Mouse (Mus musculus) midbrain, embryonic 10.5 days (tissue): Measurements from ENCODE around the gene Sfrp5. TPM values are rescaled to one million over a fixed set of nuclear protein-coding genes. Genes with fewer than 3 reads are reported as not detected.

Experiments
- DNase-seq: peaks from one replicate; pipeline ENCODE4 v3.0.0-alpha.2; 2017; ENCODE audit warnings: low spot score
- H3K27ac ChIP-seq: fragments of 300-500 bp; sonication (generic); replicated peaks from 2 replicates; pipeline ENCODE4 v1.5.1; 2016; ENCODE audit warnings: mild to moderate bottlenecking
- H3K27me3 ChIP-seq: fragments of 300-500 bp; sonication (generic); 2 replicates; pipeline ENCODE4 v1.6.1; 2016; ENCODE audit warnings: low read depth, mild to moderate bottlenecking; ENCODE audit not compliant: poor library complexity, severe bottlenecking
- H3K36me3 ChIP-seq: fragments of 300-500 bp; sonication (generic); 2 replicates; pipeline ENCODE4 v1.6.1; 2016; ENCODE audit warnings: mild to moderate bottlenecking, moderate library complexity
- H3K4me1 ChIP-seq: fragments of 300-500 bp; sonication (generic); 2 replicates; pipeline ENCODE4 v1.6.1; 2016
- H3K4me3 ChIP-seq: fragments of 300-500 bp; sonication (generic); 2 replicates; pipeline ENCODE4 v1.5.1; 2016; ENCODE audit warnings: mild to moderate bottlenecking, moderate library complexity
- H3K9me3 ChIP-seq: fragments of 300-500 bp; sonication (generic); replicated peaks from 2 replicates; pipeline ENCODE4 v1.6.1; 2016; ENCODE audit warnings: mild to moderate bottlenecking
- WGBS: fragments of 180-500 bp; shearing (Covaris S2); methylation state at CpG from one replicate; pipeline ENCODE4 v1.1.7; 2016; 5-methylcytosine and 5-hydroxymethylcytosine counted together
- polyA plus RNA-seq: library from polyadenylated mRNA; unstranded; fragments of >200 nt; fragmentation: Nextera tagmentation; extraction: Ambion mirVana; gene quantifications from 2 replicates; pipeline ENCODE4 v1.2.1, GENCODE M21; 2016

Sfrp5 gene
- 0.06 TPM in 2 replicates for polyA plus RNA-seq

DNA sequence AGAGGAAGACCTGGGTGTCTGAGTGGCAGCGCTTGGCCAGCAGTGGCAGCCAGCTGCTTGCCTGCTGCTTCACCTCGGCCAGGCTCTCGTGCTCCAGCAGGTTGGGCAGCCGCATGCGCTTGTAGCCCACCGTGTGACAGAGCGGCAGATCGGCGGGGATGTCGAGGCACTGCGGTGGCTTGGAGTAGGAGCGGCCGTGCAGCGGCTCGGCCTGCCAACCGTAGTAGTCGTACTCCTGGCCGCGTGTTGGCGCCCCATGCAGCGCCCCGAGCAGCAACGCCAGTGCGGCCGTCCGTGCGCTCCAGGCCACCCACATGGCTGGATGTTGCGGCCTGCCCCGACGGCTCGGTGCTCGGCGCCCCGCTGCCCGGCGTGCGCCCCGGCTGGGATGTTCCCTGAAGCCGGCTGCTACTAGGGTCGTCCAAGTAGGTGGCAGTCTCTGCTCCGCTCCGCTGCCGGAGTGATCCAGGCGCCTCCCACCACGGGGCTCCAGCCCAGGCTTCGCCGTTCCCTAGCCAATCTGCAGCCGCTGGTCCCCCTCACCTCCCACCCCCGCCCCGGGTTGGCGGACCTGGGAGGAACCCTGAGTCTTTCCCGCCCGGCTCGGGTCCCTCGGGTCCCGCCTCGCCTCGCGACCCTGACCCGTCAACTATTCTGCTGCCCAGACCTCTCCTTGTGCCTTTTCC lies at the start of gene Sfrp5:
TSS of gene Sfrp5 (minus strand) at position 557 of the 686 bp plus-strand sequence.
- peaks cover 69% of the 10 kb centered on the region for H3K27me3 ChIP-seq

DNA sequence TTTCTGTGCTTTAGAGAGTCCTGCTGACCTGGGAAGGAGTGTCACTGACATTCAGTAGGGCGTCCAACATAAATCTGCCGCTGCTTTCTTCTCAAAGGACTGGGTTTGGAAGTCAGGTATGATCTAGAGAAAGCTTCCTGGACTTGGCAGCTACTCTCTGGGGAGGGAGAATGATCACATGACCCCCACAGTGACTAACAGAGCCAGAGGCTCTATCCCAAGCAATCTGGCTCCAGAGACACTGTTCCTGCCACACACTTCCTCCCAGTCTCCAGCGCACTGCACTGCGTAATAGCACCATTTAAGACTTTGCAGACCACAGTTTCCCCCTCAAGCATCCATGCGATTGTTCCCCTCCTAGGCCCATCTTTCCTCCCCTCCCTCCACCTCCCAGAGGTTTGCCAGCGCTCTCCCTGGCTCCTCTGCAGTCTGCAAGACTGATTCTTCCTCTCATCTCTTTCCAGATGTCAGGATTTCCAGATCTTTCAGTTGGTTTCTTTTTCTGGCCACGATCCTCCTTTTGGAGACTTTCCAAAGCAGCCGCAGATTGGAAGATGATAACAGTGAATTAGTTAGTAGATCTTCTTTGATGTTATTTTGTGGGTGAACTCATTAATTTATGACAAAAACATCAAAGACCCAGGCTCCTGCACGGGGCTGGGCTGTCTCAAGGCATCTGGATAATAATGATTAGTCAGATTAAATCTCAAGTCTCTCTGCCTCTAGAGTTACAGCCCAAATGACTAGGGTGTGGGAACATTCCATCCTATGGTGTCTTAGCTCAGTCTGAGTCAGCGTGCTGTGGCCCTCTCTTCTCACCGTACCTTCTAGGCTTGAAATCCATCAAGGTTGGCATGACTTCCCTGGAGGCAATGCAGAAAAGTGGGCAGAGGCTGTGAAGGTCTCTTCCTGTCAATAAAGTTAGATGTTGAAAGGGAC lies 48.2 kb upstream of the Sfrp5 start:
- Histone ChIP-seq H3K27me3 (peaks cover 24% of the 10 kb centered on the region), H3K4me1 (peaks cover 5% of the 10 kb centered on the region), H3K27ac (no peak overlapping the region), H3K36me3 (no peaks in the 10 kb centered on the region), H3K4me3 (no peak overlapping the region), H3K9me3 (no peaks in the 10 kb centered on the region)
- no peak for DNase-seq
- WGBS = 78% methylated on average over 11 of the region's 11 CpGs

More for the DNA sequence above, at the start of gene Sfrp5:
- no peaks in the 10 kb centered on the region for H3K9me3 ChIP-seq
- no peak within 1 kb of the TSS for H3K27ac ChIP-seq
- H3K4me1 ChIP-seq = peaks cover 12% of the 10 kb centered on the region
- peak within 1 kb of the TSS; percentile 43 for H3K4me3 ChIP-seq
- WGBS = 1% methylated on average over 60 of the region's 60 CpGs
- H3K36me3 ChIP-seq = no peaks in the 10 kb centered on the region
- DNase-seq = peak; percentile 41

DNA sequence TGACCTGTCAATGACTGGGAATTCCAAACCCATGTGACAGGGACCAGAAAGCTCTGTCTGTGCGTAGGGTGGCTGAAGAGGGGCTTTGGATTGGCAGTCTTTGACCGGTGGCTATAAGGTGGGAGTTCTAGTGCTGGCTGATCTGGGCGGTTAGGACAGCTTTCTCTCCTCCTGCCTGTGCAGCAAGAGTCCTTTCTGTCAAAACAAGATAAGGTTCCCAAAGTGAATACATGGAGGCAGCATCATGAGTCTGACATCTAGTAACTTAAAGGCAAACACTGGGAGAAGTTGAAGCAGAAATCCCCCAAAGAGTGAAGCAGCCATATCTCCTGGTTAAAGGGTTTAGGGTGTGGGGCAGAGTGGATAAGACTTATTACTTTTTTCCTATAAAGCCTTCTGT lies 45.5 kb upstream of the Sfrp5 start, which contains the start of gene Golga7b:
TSS of gene Golga7b (plus strand) at position 56 of the 400 bp plus-strand sequence.
- WGBS = 82% methylated on average over 3 of the region's 3 CpGs
- Histone ChIP-seq H3K9me3 (no peaks in the 10 kb centered on the region), H3K27ac (no peak within 1 kb of the TSS), H3K27me3 (no peaks in the 10 kb centered on the region), H3K36me3 (no peaks in the 10 kb centered on the region), H3K4me3 (no peak within 1 kb of the TSS), H3K4me1 (0 out of 2 replicates have a peak, but pooled peaks cover 3% of the 10 kb centered on the region)
- DNase-seq = no peak

DNA sequence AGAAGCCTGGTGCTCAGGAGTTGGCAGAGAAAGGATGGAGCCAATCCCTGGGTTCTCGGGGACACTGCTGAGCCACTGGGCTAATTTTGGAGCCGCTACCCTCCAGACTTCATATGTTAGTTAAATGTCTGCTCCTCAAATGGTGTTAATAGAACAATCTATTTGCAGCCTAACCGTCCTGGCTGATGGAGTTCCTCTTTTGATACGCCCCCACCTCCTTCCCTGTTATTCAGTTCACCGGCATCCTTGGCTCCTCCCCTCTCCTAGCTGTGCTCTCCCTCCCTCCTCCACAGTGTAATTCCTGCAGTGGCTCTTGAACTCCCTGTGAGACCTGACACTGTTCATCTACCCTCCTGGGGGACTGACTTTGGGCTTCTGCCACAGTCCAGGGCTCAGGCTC lies 44.6 kb upstream of the Sfrp5 start:
- DNase-seq = no peak
- Histone ChIP-seq H3K36me3 (no peaks in the 10 kb centered on the region), H3K27me3 (no peaks in the 10 kb centered on the region), H3K27ac (no peak overlapping the region), H3K9me3 (no peaks in the 10 kb centered on the region), H3K4me1 (peaks cover 7% of the 10 kb centered on the region; the same call in 1 of the 2 replicates), H3K4me3 (no peak overlapping the region)
- WGBS = 47% methylated on average over 5 of the region's 5 CpGs

DNA sequence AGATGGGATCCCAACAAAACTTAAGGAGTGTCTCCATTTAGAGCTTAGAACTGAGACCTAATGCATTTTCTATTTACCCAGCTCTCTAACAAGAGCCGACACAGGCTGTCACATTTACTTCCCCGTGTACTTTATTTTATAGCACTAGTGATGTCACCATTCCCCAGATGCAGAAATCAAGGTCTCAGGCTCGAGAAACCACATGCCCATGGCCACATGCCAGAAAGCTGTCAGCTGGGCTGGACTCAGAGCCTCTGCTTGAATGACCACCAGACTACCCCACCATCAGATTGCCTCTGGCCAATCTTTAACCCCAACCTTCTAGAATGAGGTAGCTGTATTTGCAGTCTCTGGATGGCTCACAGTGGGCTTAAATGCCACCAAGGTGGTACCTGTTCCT lies 41.3 kb upstream of the Sfrp5 start:
- WGBS = 88% methylated on average over 3 of the region's 3 CpGs
- Histone ChIP-seq H3K27ac (no peak overlapping the region), H3K36me3 (no peaks in the 10 kb centered on the region), H3K9me3 (no peaks in the 10 kb centered on the region), H3K4me1 (peaks cover 7% of the 10 kb centered on the region; the same call in 1 of the 2 replicates), H3K27me3 (no peaks in the 10 kb centered on the region), H3K4me3 (no peak overlapping the region)
- no peak for DNase-seq

DNA sequence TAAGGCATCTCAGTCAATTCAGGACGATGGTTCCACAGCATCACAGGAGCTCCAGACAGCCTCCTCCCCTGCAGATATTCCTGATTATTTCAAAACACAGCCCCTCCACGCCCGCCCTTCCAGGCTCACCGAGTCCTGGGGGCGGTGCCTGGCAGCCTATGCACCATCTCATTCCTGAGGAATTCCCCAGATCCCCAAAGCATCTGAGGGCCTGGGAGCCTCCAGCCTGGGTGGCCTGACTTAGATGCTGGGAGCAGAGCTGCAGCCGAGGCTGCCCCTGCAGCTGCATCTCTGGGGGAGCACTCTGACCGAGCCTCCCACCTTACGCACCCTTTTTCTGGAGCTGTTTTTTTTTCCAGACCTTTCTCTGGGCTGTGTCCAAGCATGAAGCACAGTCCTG lies 38.8 kb upstream of the Sfrp5 start:
- Histone ChIP-seq H3K4me1 (peaks cover 10% of the 10 kb centered on the region), H3K36me3 (no peaks in the 10 kb centered on the region), H3K9me3 (no peaks in the 10 kb centered on the region), H3K4me3 (no peak overlapping the region), H3K27me3 (no peaks in the 10 kb centered on the region), H3K27ac (no peak overlapping the region)
- no peak for DNase-seq
- WGBS = 57% methylated on average over 8 of the region's 8 CpGs

DNA sequence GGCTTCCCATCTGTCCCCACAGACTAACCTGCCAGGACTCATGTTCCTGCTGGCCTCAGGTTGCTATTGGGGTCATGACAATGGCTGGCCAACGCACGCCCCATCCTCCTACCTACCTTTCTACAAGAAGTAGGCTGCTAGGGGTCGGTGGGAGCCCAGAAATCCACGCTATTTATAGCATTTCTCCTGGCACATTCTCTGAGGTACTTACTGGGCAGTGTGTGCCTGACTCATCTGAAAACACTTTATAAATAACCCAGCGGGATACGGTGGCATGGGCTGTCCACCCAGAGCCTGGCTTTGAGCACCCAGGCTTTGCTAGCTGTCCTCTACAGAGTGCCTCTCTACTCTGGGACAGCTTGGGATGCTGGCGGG lies 36.3 kb upstream of the Sfrp5 start:
- H3K9me3 ChIP-seq = no peaks in the 10 kb centered on the region
- no peaks in the 10 kb centered on the region for H3K27me3 ChIP-seq
- DNase-seq = no peak
- no peak overlapping the region for H3K27ac ChIP-seq
- H3K36me3 ChIP-seq = no peaks in the 10 kb centered on the region
- H3K4me3 ChIP-seq = no peak overlapping the region
- H3K4me1 ChIP-seq = peaks cover 10% of the 10 kb centered on the region
- 75% methylated on average over 7 of the region's 7 CpGs for WGBS

DNA sequence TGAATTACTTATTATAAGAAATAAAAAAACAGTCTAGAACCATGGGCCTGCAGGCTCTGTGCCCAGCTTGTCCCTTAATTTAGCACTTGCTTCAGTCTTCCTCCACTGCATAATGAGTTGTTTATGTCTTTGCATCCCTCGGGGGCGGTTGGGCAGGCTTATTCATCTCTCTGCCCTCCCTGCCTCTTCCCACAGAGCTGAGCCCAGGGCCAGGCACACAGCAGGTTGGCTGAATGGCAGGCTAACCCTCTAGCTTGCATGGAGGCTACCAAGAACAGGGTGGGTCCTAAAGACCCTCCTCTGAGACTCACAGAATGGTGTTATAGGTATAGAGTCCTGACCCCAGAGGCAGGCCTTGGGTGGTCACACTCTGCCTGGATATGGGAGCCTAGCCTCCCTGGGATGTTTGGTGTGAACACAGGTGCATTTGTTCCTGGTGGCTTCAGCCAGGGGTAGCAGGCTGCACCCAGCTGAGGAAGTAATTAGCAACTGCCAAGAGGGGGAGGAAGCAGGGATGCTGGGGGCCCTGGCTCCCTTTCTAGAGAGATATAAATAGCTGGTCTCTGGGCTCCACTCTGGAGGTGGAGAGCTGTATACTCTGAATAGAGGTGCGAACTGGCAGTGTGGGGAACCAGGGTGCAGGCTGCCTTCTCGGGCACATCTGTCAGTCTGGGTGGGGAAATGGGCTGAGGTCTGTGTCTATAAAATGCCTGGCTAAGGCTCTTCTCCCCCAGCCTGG lies 35.7 kb upstream of the Sfrp5 start:
- WGBS = 33% methylated on average over 4 of the region's 4 CpGs
- H3K4me1 ChIP-seq = peaks cover 10% of the 10 kb centered on the region
- no peaks in the 10 kb centered on the region for H3K36me3 ChIP-seq
- no peaks in the 10 kb centered on the region for H3K27me3 ChIP-seq
- no peaks in the 10 kb centered on the region for H3K9me3 ChIP-seq
- DNase-seq = no peak
- H3K4me3 ChIP-seq = no peak overlapping the region
- H3K27ac ChIP-seq = no peak overlapping the region

DNA sequence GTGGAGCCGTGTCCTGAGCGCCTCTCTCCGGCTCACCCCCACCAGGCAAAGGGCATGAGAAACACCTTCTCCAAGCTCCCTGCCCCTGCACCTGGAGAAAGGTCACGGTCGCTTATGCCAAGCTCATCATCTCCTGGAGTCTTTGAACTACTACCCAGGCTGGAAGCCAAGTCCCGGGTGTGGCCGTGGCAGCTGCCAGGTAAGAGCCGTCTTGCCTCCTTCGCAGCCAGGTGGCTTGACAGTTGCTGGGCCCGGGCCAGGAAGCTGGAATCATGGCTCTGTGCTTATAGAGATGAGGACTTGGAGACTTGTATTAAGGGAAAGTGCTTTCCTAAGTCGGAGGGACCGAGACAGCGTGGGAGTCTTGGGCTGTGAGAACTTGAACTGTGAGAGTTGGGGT lies 28.9 kb upstream of the Sfrp5 start:
- no peak for DNase-seq
- H3K36me3 ChIP-seq = no peaks in the 10 kb centered on the region
- no peaks in the 10 kb centered on the region for H3K9me3 ChIP-seq
- WGBS = 90% methylated on average over 13 of the region's 13 CpGs
- no peaks in the 10 kb centered on the region for H3K4me1 ChIP-seq
- H3K27me3 ChIP-seq = no peaks in the 10 kb centered on the region; the same call in 1 of the 2 replicates
- no peak overlapping the region for H3K4me3 ChIP-seq
- no peak overlapping the region for H3K27ac ChIP-seq

DNA sequence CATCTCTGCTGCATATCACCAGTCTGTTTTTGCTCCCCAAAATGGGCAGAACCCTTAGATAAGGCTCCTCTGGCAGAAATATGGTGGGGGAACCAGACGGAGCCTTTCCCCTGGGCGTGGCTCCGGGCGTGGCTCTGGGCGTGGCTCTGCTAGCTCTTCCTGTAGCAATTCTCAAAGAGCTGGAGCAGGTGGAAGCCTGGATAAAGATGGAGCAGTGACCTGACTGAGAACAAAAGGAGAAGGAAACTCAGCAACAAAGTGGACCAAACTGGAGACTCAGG lies 28.2 kb upstream of the Sfrp5 start:
- 74% methylated on average over 5 of the region's 5 CpGs for WGBS
- no peak for DNase-seq
- no peaks in the 10 kb centered on the region for H3K36me3 ChIP-seq
- no peak overlapping the region for H3K27ac ChIP-seq
- no peaks in the 10 kb centered on the region for H3K9me3 ChIP-seq
- no peaks in the 10 kb centered on the region; the same call in 1 of the 2 replicates for H3K27me3 ChIP-seq
- H3K4me1 ChIP-seq = no peaks in the 10 kb centered on the region
- H3K4me3 ChIP-seq = no peak overlapping the region

DNA sequence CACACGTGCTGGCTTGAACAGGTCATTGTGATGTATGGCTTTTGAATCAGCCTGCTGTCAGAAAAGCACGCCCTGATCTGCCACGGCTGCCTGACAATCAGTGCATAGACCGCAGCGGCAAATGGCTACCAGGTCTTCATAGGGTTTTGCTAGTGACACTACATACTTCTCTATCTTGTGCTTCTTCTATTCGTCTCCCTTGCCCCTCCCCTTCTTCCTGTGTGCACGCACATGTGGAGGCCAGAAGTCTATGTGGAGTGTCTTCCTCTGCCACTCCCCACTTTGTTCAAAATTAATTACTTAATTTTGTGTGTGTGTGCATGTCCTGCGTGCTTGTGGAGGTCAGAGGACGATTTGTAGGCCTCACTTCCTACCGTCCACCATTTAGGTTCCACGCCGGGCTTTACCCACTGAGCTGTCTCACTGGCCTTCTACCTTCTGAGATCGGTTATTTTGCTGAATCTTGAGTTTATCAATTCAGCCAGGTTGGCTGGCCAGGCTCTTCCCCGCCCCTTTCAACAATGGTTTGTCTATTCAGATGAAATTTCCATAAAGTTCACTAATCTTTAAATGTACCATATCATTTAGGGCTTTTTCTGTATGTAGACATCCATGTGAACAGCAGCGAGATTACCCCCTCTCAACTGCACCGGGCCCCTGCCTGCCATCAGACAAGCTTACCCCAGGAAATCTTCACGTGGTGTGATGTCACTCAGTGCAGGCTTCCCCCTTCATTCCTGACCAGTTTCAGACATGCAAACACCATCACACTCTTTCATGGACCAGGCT lies 27.6 kb upstream of the Sfrp5 start:
- no peaks in the 10 kb centered on the region for H3K9me3 ChIP-seq
- H3K4me3 ChIP-seq = no peak overlapping the region
- DNase-seq = no peak
- no peaks in the 10 kb centered on the region for H3K4me1 ChIP-seq
- H3K36me3 ChIP-seq = no peaks in the 10 kb centered on the region
- H3K27me3 ChIP-seq = no peaks in the 10 kb centered on the region; the same call in 1 of the 2 replicates
- no peak overlapping the region for H3K27ac ChIP-seq
- 84% methylated on average over 17 of the region's 17 CpGs for WGBS

DNA sequence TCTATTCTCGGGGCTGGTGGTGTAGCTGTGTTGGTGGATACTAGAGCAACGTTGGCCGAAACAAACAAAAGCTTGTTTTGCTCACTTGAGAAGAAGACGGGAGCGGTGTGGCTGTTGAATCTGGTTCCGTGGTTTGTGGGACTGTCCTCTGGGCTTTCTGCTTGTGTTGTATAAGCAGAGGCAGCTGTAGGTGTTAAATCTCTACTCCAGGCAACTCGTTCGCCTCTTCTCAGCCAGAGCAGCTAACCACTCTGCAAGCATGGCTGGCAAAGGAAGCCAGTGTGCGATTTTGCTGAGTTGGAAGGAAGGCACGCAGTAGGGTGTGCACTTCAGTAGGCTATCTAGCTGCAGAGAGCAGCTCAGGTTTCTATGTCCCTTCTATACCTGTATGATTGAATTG lies 24.4 kb upstream of the Sfrp5 start:
- H3K36me3 ChIP-seq = no peaks in the 10 kb centered on the region
- H3K4me1 ChIP-seq = no peaks in the 10 kb centered on the region
- no peaks in the 10 kb centered on the region for H3K9me3 ChIP-seq
- 82% methylated on average over 10 of the region's 10 CpGs for WGBS
- no peak for DNase-seq
- no peak overlapping the region for H3K27ac ChIP-seq
- H3K4me3 ChIP-seq = no peak overlapping the region
- no peaks in the 10 kb centered on the region; the same call in 1 of the 2 replicates for H3K27me3 ChIP-seq
